Mouse (Mus musculus): ENCODE results near the gene Farp1. TPM values are rescaled to one million over a fixed set of nuclear protein-coding genes. Genes with fewer than 3 reads are reported as not detected.
"Not testable (repeated sequence)": the region's sequence is repeated elsewhere in the genome, so short reads cannot be mapped to it uniquely, and the experiment has no call there.

The Farp1 gene
- total RNA-seq, 2 experiments from 2014 or later, result 5.3 to 6.1 TPM

- no peak for DNase-seq (ENCODE audit: low spot score)
Measured at GRCm38 (mm10) chr14:121102599-121102998, 67.6 kb downstream of the Farp1 start.

- DNase-seq (ENCODE audit: low spot score), result peak; percentile 48
Measured at GRCm38 (mm10) chr14:121103459-121103858, 68.5 kb downstream of the Farp1 start.

- no peak for DNase-seq (ENCODE audit: low spot score)
Measured at GRCm38 (mm10) chr14:121104760-121105329, 69.8 kb downstream of the Farp1 start.

GRCm38 (mm10) chr14:121106906-121107305 lies 71.9 kb downstream of the Farp1 start:
- DNase-seq (ENCODE audit: low spot score), result no peak

GRCm38 (mm10) chr14:121107707-121108285 lies 72.8 kb downstream of the Farp1 start:
- DNase-seq (ENCODE audit: low spot score), result no peak

GRCm38 (mm10) chr14:121108439-121109115 lies 73.6 kb downstream of the Farp1 start:
- no peak for DNase-seq (ENCODE audit: low spot score)

GRCm38 (mm10) chr14:121109116-121109504 lies 74.1 kb downstream of the Farp1 start:
- DNase-seq (ENCODE audit: low spot score), result no peak

GRCm38 (mm10) chr14:121110492-121111267 lies 75.7 kb downstream of the Farp1 start:
- no peak for DNase-seq (ENCODE audit: low spot score)

- no peak for DNase-seq (ENCODE audit: low spot score)
Measured at GRCm38 (mm10) chr14:121112061-121112460, 77.1 kb downstream of the Farp1 start.

GRCm38 (mm10) chr14:121113785-121114184 lies 78.8 kb downstream of the Farp1 start:
- DNase-seq (ENCODE audit: low spot score), result no peak

GRCm38 (mm10) chr14:121116696-121117095 lies 81.7 kb downstream of the Farp1 start:
- no peak for DNase-seq (ENCODE audit: low spot score)

GRCm38 (mm10) chr14:121118860-121119259 lies 83.9 kb downstream of the Farp1 start:
- DNase-seq (ENCODE audit: low spot score), result no peak

GRCm38 (mm10) chr14:121121664-121122063 lies 86.7 kb downstream of the Farp1 start:
- no peak for DNase-seq (ENCODE audit: low spot score)

- DNase-seq (ENCODE audit: low spot score), result no peak
Measured at GRCm38 (mm10) chr14:121122852-121123251, 87.9 kb downstream of the Farp1 start.

- peak; percentile 39 for DNase-seq (ENCODE audit: low spot score)
Measured at GRCm38 (mm10) chr14:121124409-121125010, 89.5 kb downstream of the Farp1 start.

- DNase-seq (ENCODE audit: low spot score), result no peak
Measured at GRCm38 (mm10) chr14:121125651-121126050, 90.7 kb downstream of the Farp1 start.

- no peak for DNase-seq (ENCODE audit: low spot score)
Measured at GRCm38 (mm10) chr14:121126291-121126690, 91.3 kb downstream of the Farp1 start.

GRCm38 (mm10) chr14:121128858-121129800 lies 94.1 kb downstream of the Farp1 start:
- no peak for DNase-seq (ENCODE audit: low spot score)

- DNase-seq (ENCODE audit: low spot score), result not testable (repeated sequence)
Measured at GRCm38 (mm10) chr14:121130351-121130750, 95.4 kb downstream of the Farp1 start.

- no peak for DNase-seq (ENCODE audit: low spot score)
Measured at GRCm38 (mm10) chr14:121134414-121134813, 99.4 kb downstream of the Farp1 start.

All from gastrocnemius, adult 18-20 months (tissue).